Mouse (Mus musculus): Measurements from ENCODE around the gene Plcg1. TPM values are rescaled to one million over a fixed set of nuclear protein-coding genes. Genes with fewer than 3 reads are reported as not detected.

Plcg1 gene
- polyA plus RNA-seq, 1 experiment, result 0.04 TPM

GRCm38 (mm10) chr2:160778034-160778433 lies 46.9 kb downstream of the Plcg1 start:
- peaks cover 9% of the 10 kb centered on the region for H3K36me3 ChIP-seq (ENCODE audit: control insufficient read depth)
- no peak overlapping the region for H3K4me3 ChIP-seq (replicated peaks)
- no peaks in the 10 kb centered on the region for H3K27me3 ChIP-seq (ENCODE audit: control insufficient read depth)
- no peaks in the 10 kb centered on the region for H3K9me3 ChIP-seq (ENCODE audit: control insufficient read depth, low read length)
- no peaks in the 10 kb centered on the region for H3K4me1 ChIP-seq (ENCODE audit: control insufficient read depth)
- TF ChIP-seq TAL1 (IDR thresholded peaks at IDR 0.05; ENCODE audit: low read length) (no peak), GATA1 (IDR thresholded peaks at IDR 0.05; ENCODE audit: low read length) (no peak)

- peaks cover 9% of the 10 kb centered on the region for H3K36me3 ChIP-seq (ENCODE audit: control insufficient read depth)
- TF ChIP-seq GATA1 (IDR thresholded peaks at IDR 0.05; ENCODE audit: low read length) (no peak), TAL1 (IDR thresholded peaks at IDR 0.05; ENCODE audit: low read length) (no peak)
- H3K27me3 ChIP-seq (ENCODE audit: control insufficient read depth), result no peaks in the 10 kb centered on the region
- H3K9me3 ChIP-seq (ENCODE audit: control insufficient read depth, low read length), result no peaks in the 10 kb centered on the region
- H3K4me3 ChIP-seq (replicated peaks), result no peak overlapping the region
- H3K4me1 ChIP-seq (ENCODE audit: control insufficient read depth), result no peaks in the 10 kb centered on the region
These were observed 49.2 kb downstream of the Plcg1 start for GRCm38 (mm10) chr2:160780154-160780833.

GRCm38 (mm10) chr2:160780834-160781219 lies 49.7 kb downstream of the Plcg1 start:
- Histone ChIP-seq H3K9me3 (ENCODE audit: control insufficient read depth, low read length) (no peaks in the 10 kb centered on the region), H3K27me3 (ENCODE audit: control insufficient read depth) (no peaks in the 10 kb centered on the region), H3K4me3 (replicated peaks) (no peak overlapping the region), H3K4me1 (ENCODE audit: control insufficient read depth) (no peaks in the 10 kb centered on the region), H3K36me3 (ENCODE audit: control insufficient read depth) (peaks cover 9% of the 10 kb centered on the region)
- no peak for TF ChIP-seq GATA1 (IDR thresholded peaks at IDR 0.05; ENCODE audit: low read length)
- no peak for TF ChIP-seq TAL1 (IDR thresholded peaks at IDR 0.05; ENCODE audit: low read length)

GRCm38 (mm10) chr2:160786333-160786732 lies 55.2 kb downstream of the Plcg1 start:
- Histone ChIP-seq H3K9me3 (ENCODE audit: control insufficient read depth, low read length) (no peaks in the 10 kb centered on the region), H3K27me3 (ENCODE audit: control insufficient read depth) (no peaks in the 10 kb centered on the region), H3K4me1 (ENCODE audit: control insufficient read depth) (no peaks in the 10 kb centered on the region), H3K36me3 (ENCODE audit: control insufficient read depth) (peaks cover 4% of the 10 kb centered on the region; the same call in 1 of the 2 replicates), H3K4me3 (replicated peaks) (no peak overlapping the region)
- TF ChIP-seq TAL1 (IDR thresholded peaks at IDR 0.05; ENCODE audit: low read length) (no peak), GATA1 (IDR thresholded peaks at IDR 0.05; ENCODE audit: low read length) (no peak)

GRCm38 (mm10) chr2:160789046-160789445 lies 57.9 kb downstream of the Plcg1 start:
- Histone ChIP-seq H3K4me1 (ENCODE audit: control insufficient read depth) (no peaks in the 10 kb centered on the region), H3K9me3 (ENCODE audit: control insufficient read depth, low read length) (no peaks in the 10 kb centered on the region), H3K27me3 (ENCODE audit: control insufficient read depth) (no peaks in the 10 kb centered on the region), H3K4me3 (replicated peaks) (no peak overlapping the region), H3K36me3 (ENCODE audit: control insufficient read depth) (no peaks in the 10 kb centered on the region)
- TF ChIP-seq TAL1 (IDR thresholded peaks at IDR 0.05; ENCODE audit: low read length) (no peak), GATA1 (IDR thresholded peaks at IDR 0.05; ENCODE audit: low read length) (no peak)

- TF ChIP-seq TAL1 (IDR thresholded peaks at IDR 0.05; ENCODE audit: low read length), result no peak
- no peak for TF ChIP-seq GATA1 (IDR thresholded peaks at IDR 0.05; ENCODE audit: low read length)
- H3K4me1 ChIP-seq (ENCODE audit: control insufficient read depth), result no peaks in the 10 kb centered on the region
- no peaks in the 10 kb centered on the region for H3K27me3 ChIP-seq (ENCODE audit: control insufficient read depth)
- no peaks in the 10 kb centered on the region for H3K9me3 ChIP-seq (ENCODE audit: control insufficient read depth, low read length)
- no peak overlapping the region for H3K4me3 ChIP-seq (replicated peaks)
- H3K36me3 ChIP-seq (ENCODE audit: control insufficient read depth), result no peaks in the 10 kb centered on the region
These were observed 58.6 kb downstream of the Plcg1 start for GRCm38 (mm10) chr2:160789741-160790140.

DNA sequence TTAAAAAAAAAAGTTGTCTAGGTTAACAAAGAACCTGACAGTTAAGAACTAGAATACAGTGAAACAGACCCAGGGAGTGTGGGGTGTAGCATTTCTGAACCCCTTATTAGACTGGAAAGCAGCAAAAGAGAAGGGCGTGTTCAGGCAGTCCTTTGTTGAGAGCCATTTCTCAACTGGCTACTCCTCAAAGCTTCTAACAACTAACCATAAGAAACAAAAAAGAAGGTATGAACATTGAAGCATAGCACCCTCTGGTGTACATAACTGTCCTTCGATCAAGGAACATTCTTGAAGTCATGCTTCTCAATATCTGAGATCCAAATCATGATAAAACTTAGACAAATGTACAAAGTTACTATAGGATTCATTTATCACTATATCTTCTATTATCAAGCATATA lies 62.0 kb downstream of the Plcg1 start:
- Histone ChIP-seq H3K27me3 (ENCODE audit: control insufficient read depth) (no peaks in the 10 kb centered on the region), H3K9me3 (ENCODE audit: control insufficient read depth, low read length) (no peaks in the 10 kb centered on the region), H3K4me1 (ENCODE audit: control insufficient read depth) (no peaks in the 10 kb centered on the region), H3K4me3 (replicated peaks) (no peak overlapping the region), H3K36me3 (ENCODE audit: control insufficient read depth) (no peaks in the 10 kb centered on the region)
- TF ChIP-seq TAL1 (IDR thresholded peaks at IDR 0.05; ENCODE audit: low read length), result no peak
- TF ChIP-seq GATA1 (IDR thresholded peaks at IDR 0.05; ENCODE audit: low read length), result no peak

- H3K9me3 ChIP-seq (ENCODE audit: control insufficient read depth, low read length), result no peaks in the 10 kb centered on the region
- H3K4me3 ChIP-seq (replicated peaks), result no peak overlapping the region
- H3K36me3 ChIP-seq (ENCODE audit: control insufficient read depth), result no peaks in the 10 kb centered on the region
- no peaks in the 10 kb centered on the region for H3K27me3 ChIP-seq (ENCODE audit: control insufficient read depth)
- no peaks in the 10 kb centered on the region for H3K4me1 ChIP-seq (ENCODE audit: control insufficient read depth)
- TF ChIP-seq TAL1 (IDR thresholded peaks at IDR 0.05; ENCODE audit: low read length) (no peak), GATA1 (IDR thresholded peaks at IDR 0.05; ENCODE audit: low read length) (no peak)
These were observed 65.9 kb downstream of the Plcg1 start for GRCm38 (mm10) chr2:160796973-160797372.

GRCm38 (mm10) chr2:160798206-160798605 lies 67.1 kb downstream of the Plcg1 start:
- Histone ChIP-seq H3K9me3 (ENCODE audit: control insufficient read depth, low read length) (no peaks in the 10 kb centered on the region), H3K4me1 (ENCODE audit: control insufficient read depth) (no peaks in the 10 kb centered on the region), H3K4me3 (replicated peaks) (no peak overlapping the region), H3K27me3 (ENCODE audit: control insufficient read depth) (no peaks in the 10 kb centered on the region), H3K36me3 (ENCODE audit: control insufficient read depth) (no peaks in the 10 kb centered on the region)
- TF ChIP-seq GATA1 (IDR thresholded peaks at IDR 0.05; ENCODE audit: low read length) (no peak), TAL1 (IDR thresholded peaks at IDR 0.05; ENCODE audit: low read length) (no peak)

DNA sequence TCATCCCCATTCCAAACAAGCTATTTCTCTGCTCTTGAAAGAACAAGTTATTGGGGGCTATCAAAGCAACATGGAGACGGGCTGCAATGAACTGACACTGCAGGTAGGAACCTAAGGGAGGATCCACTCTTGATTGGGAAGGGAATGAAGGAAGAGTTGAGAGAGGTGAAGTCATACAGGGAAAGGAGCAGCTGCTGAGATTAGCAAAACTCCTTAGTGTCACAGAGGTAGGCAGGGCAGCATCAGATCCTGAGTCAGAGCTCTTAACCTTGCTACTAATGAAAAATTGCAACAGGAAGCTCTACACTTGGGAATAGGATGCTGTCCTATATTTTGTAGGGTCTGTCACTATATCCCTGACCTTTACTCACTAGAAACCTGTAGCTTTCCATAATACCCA lies 69.9 kb downstream of the Plcg1 start:
- H3K9me3 ChIP-seq (ENCODE audit: control insufficient read depth, low read length), result no peaks in the 10 kb centered on the region
- no peaks in the 10 kb centered on the region for H3K27me3 ChIP-seq (ENCODE audit: control insufficient read depth)
- no peaks in the 10 kb centered on the region for H3K4me1 ChIP-seq (ENCODE audit: control insufficient read depth)
- no peaks in the 10 kb centered on the region for H3K36me3 ChIP-seq (ENCODE audit: control insufficient read depth)
- TF ChIP-seq GATA1 (IDR thresholded peaks at IDR 0.05; ENCODE audit: low read length) (no peak), TAL1 (IDR thresholded peaks at IDR 0.05; ENCODE audit: low read length) (no peak)
- H3K4me3 ChIP-seq (replicated peaks), result no peak overlapping the region
